Comparison of ENCODE assay signal across 27 mouse cellular contexts in genomic region chr3:116988221-116988620, GRCm38 (mm10). TPM values are rescaled to one million over a fixed set of nuclear protein-coding genes. Genes with fewer than 3 reads are reported as not detected.
DNase-seq lines count a peak whose midpoint lies in the region; ATAC-seq and TF ChIP-seq lines count a peak whose summit lies in the region.
"Had no signal": no experiment of that assay in that cellular context is flagged by ENCODE, and none has a peak within 500 bp of the region (broad histone marks: within the 10 kb centered on the region; RNA-seq: fewer than 3 reads in every experiment).

No protein-coding gene starts in this region.

- H3K4me1 ChIP-seq in forebrain, embryonic 14.5 days (ENCODE audit: control insufficient read depth, insufficient read depth, low read length): peaks cover 20% of the 10 kb centered on the region
- no peaks in the 10 kb centered on the region for H3K4me1 ChIP-seq in forebrain, embryonic 11.5 days (replicated peaks; ENCODE audit: control insufficient read depth, insufficient read depth, low read length)
- peaks cover 13% of the 10 kb centered on the region for H3K4me1 ChIP-seq in forebrain, embryonic 16.5 days (replicated peaks; ENCODE audit: control insufficient read depth, insufficient read depth, low read length)
- peaks cover 15% of the 10 kb centered on the region for H3K4me1 ChIP-seq in forebrain, embryonic 10.5 days

- H3K36me3 ChIP-seq in forebrain, embryonic 14.5 days (ENCODE audit: control insufficient read depth, insufficient read depth, low read length): no peaks in the 10 kb centered on the region
- H3K36me3 ChIP-seq in forebrain, embryonic 11.5 days (ENCODE audit: control insufficient read depth, insufficient read depth, low read length): no peaks in the 10 kb centered on the region
- no peaks in the 10 kb centered on the region for H3K36me3 ChIP-seq in forebrain, embryonic 16.5 days (ENCODE audit: control insufficient read depth, insufficient read depth)
- no peaks in the 10 kb centered on the region for H3K36me3 ChIP-seq in forebrain, embryonic 10.5 days (replicated peaks)
- H3K36me3 ChIP-seq: embryonic facial prominence, embryonic 13.5 days; embryonic facial prominence, embryonic 15.5 days had no signal

- peak; percentile 55 for ATAC-seq in forebrain, embryonic 14.5 days
- no peak for ATAC-seq in forebrain, embryonic 11.5 days (replicated peaks; ENCODE audit: low FRiP score)
- ATAC-seq in forebrain, embryonic 16.5 days: peak; percentile 27
- ATAC-seq in megakaryocyte, adult 5-6 weeks (ENCODE audit: poor library complexity, severe bottlenecking): no peak
- ATAC-seq: activated CD4-positive, CD25-positive, alpha-beta regulatory T cell, adult 4 months; Patski had no signal

- no peak overlapping the region for H3K9ac ChIP-seq in forebrain, embryonic 14.5 days (ENCODE audit: low read length)
- H3K9ac ChIP-seq in forebrain, embryonic 11.5 days (ENCODE audit: low read length): no peak overlapping the region
- no peak overlapping the region for H3K9ac ChIP-seq in forebrain, embryonic 16.5 days (replicated peaks; ENCODE audit: low read depth, low read length)
- H3K9ac ChIP-seq: embryonic facial prominence, embryonic 13.5 days; embryonic facial prominence, embryonic 15.5 days had no signal

- no peak overlapping the region for H3K4me3 ChIP-seq in forebrain, embryonic 14.5 days (ENCODE audit: low read depth, low read length)
- no peak overlapping the region for H3K4me3 ChIP-seq in forebrain, embryonic 11.5 days (ENCODE audit: low read depth, low read length)
- no peak overlapping the region for H3K4me3 ChIP-seq in forebrain, embryonic 16.5 days (replicated peaks; ENCODE audit: low read length)
- no peak overlapping the region for H3K4me3 ChIP-seq in forebrain, embryonic 10.5 days
- H3K4me3 ChIP-seq: embryonic facial prominence, embryonic 13.5 days; embryonic facial prominence, embryonic 15.5 days; erythroblast, embryonic 14.5 days had no signal

- no peak for TF ChIP-seq POLR2A in brain, embryonic 14.5 days (IDR thresholded peaks at IDR 0.05; ENCODE audit: borderline replicate concordance, extremely low read depth, insufficient read depth, insufficient read length, poor library complexity, severe bottlenecking)

- WGBS in forebrain, embryonic 14.5 days: 44% methylated on average over 3 of the region's 3 CpGs
- WGBS in forebrain, embryonic 11.5 days: 81% methylated on average over 3 of the region's 3 CpGs
- WGBS in forebrain, embryonic 16.5 days: 43% methylated on average over 3 of the region's 3 CpGs
- 88% methylated on average over 3 of the region's 3 CpGs for WGBS in forebrain, embryonic 10.5 days

- no peaks in the 10 kb centered on the region for H3K9me3 ChIP-seq in forebrain, embryonic 14.5 days (replicated peaks; ENCODE audit: control insufficient read depth, low read length)
- H3K9me3 ChIP-seq in forebrain, embryonic 11.5 days (ENCODE audit: control insufficient read depth, low read length): no peaks in the 10 kb centered on the region
- no peaks in the 10 kb centered on the region for H3K9me3 ChIP-seq in forebrain, embryonic 16.5 days (ENCODE audit: control insufficient read depth, low read length)
- no peaks in the 10 kb centered on the region for H3K9me3 ChIP-seq in forebrain, embryonic 10.5 days
- H3K9me3 ChIP-seq: embryonic facial prominence, embryonic 13.5 days; embryonic facial prominence, embryonic 15.5 days had no signal

- no peak overlapping the region for H3K4me2 ChIP-seq in forebrain, embryonic 14.5 days (ENCODE audit: low read length)
- H3K4me2 ChIP-seq in forebrain, embryonic 11.5 days (ENCODE audit: low read depth, low read length, severe bottlenecking): no peak overlapping the region
- no peak overlapping the region for H3K4me2 ChIP-seq in forebrain, embryonic 16.5 days (ENCODE audit: low read length)
- H3K4me2 ChIP-seq: embryonic facial prominence, embryonic 13.5 days; embryonic facial prominence, embryonic 15.5 days had no signal

- no peak for TF ChIP-seq CTCF in brain, embryonic 14.5 days (IDR thresholded peaks at IDR 0.05; ENCODE audit: borderline replicate concordance, extremely low read depth, insufficient read depth, insufficient read length)

- peak; percentile 76 for DNase-seq in forebrain, embryonic 14.5 days (ENCODE audit: low spot score)
- no peak for DNase-seq in forebrain, embryonic 11.5 days (ENCODE audit: low spot score)
- DNase-seq in forebrain, embryonic 10.5 days (ENCODE audit: extremely low spot score, low spot score): no peak
- peak; percentile 86 for DNase-seq in brain, embryonic 14.5 days (ENCODE audit: low read depth)
- DNase-seq: adrenal gland, adult 8-10 months; adrenal gland, postnatal 14 days; adrenal gland, postnatal 36 days; cerebellum, adult 11 months; cerebellum, adult 18-20 months; cerebellum, adult 8-10 months; cerebellum, adult 9-11 months; cerebellum, postnatal 14 days; cerebellum, postnatal 36 days; embryo, embryonic 11 days had no signal

- no peaks in the 10 kb centered on the region for H3K27me3 ChIP-seq in forebrain, embryonic 14.5 days (replicated peaks; ENCODE audit: control insufficient read depth, insufficient read depth, low read length)
- no peaks in the 10 kb centered on the region for H3K27me3 ChIP-seq in forebrain, embryonic 11.5 days (ENCODE audit: control insufficient read depth, insufficient read depth, low read length)
- no peaks in the 10 kb centered on the region for H3K27me3 ChIP-seq in forebrain, embryonic 16.5 days (replicated peaks; ENCODE audit: control insufficient read depth, insufficient read depth, low read length)
- H3K27me3 ChIP-seq in forebrain, embryonic 10.5 days (ENCODE audit: poor library complexity, severe bottlenecking): no peaks in the 10 kb centered on the region
- H3K27me3 ChIP-seq: embryonic facial prominence, embryonic 13.5 days; embryonic facial prominence, embryonic 15.5 days; Patski had no signal

- no peak overlapping the region for H3K27ac ChIP-seq in forebrain, embryonic 14.5 days (ENCODE audit: low read depth, low read length)
- H3K27ac ChIP-seq in forebrain, embryonic 11.5 days (ENCODE audit: low read depth, low read length): no peak overlapping the region
- H3K27ac ChIP-seq in forebrain, embryonic 16.5 days (ENCODE audit: low read length): no peak overlapping the region
- no peak overlapping the region for H3K27ac ChIP-seq in forebrain, embryonic 10.5 days
- H3K27ac ChIP-seq: embryonic facial prominence, embryonic 13.5 days; embryonic facial prominence, embryonic 15.5 days had no signal

RNA-seq across cellular contexts. Expression of gene Palmd, which starts 19.4 kb away (rescaled TPM):
- polyA plus RNA-seq in forebrain, embryonic 14.5 days (2014; fragmentation: Nextera tagmentation; extraction: Ambion mirVana): 15.9 and 17.3 TPM in 2 replicates
- 5.3 and 6.6 TPM in 2 replicates for polyA plus RNA-seq in forebrain, embryonic 11.5 days (2014; fragmentation: Nextera tagmentation; extraction: Ambion mirVana)
- polyA plus RNA-seq in forebrain, embryonic 16.5 days (2015; fragmentation: Nextera tagmentation; extraction: Ambion mirVana): 19.7 and 22.9 TPM in 2 replicates
- 1.0 and 1.7 TPM in 2 replicates for polyA plus RNA-seq in forebrain, embryonic 10.5 days (2016; fragmentation: Nextera tagmentation; extraction: Ambion mirVana)
- 6.0 and 7.9 TPM in 2 replicates for polyA plus RNA-seq in brain, embryonic 14.5 days (2012; rRNA removed)
- total RNA-seq in megakaryocyte, adult 5-6 weeks (2015): not detected in 2 replicates
- not detected in 2 replicates for total RNA-seq in megakaryocyte, adult 5-6 weeks (2017)
- total RNA-seq: common myeloid progenitor, adult 5-6 weeks; MEL had no signal
- polyA plus RNA-seq: activated CD4-positive, CD25-positive, alpha-beta regulatory T cell, adult 4 months; erythroblast, embryonic 14.5 days had no signal

RNA-seq across cellular contexts. Expression of gene 4930455H04Rik, which starts 20.2 kb away (rescaled TPM):
- not detected in 2 replicates for polyA plus RNA-seq in forebrain, embryonic 14.5 days (2014; fragmentation: Nextera tagmentation; extraction: Ambion mirVana)
- not detected in 2 replicates for polyA plus RNA-seq in forebrain, embryonic 11.5 days (2014; fragmentation: Nextera tagmentation; extraction: Ambion mirVana)
- polyA plus RNA-seq in forebrain, embryonic 16.5 days (2015; fragmentation: Nextera tagmentation; extraction: Ambion mirVana): not detected in 2 replicates
- polyA plus RNA-seq in forebrain, embryonic 10.5 days (2016; fragmentation: Nextera tagmentation; extraction: Ambion mirVana): not detected in 2 replicates
- polyA plus RNA-seq in brain, embryonic 14.5 days (2012; rRNA removed): not detected in 2 replicates
- total RNA-seq in megakaryocyte, adult 5-6 weeks (2015): not detected in 2 replicates
- total RNA-seq in megakaryocyte, adult 5-6 weeks (2017): not detected in 2 replicates
- total RNA-seq: adrenal gland, adult 8-10 months; adrenal gland, postnatal 14 days; common myeloid progenitor, adult 5-6 weeks; ES-E14; MEL had no signal
- polyA plus RNA-seq: activated CD4-positive, CD25-positive, alpha-beta regulatory T cell, adult 4 months; C2C12; embryonic facial prominence, embryonic 11.5 days; embryonic facial prominence, embryonic 13.5 days; embryonic facial prominence, embryonic 15.5 days; erythroblast, embryonic 14.5 days; frontal cortex, adult 2 months; Patski had no signal

Comparison
In these comparisons a context has a peak if more than half of its experiments do, and no peak if none do; other contexts are left out.
1. ATAC-seq: peak in forebrain, embryonic 14.5 days (single experiment) and forebrain, embryonic 16.5 days (single experiment); none in forebrain, embryonic 11.5 days (single experiment) and megakaryocyte, adult 5-6 weeks (single experiment).
2. DNase-seq: peak in forebrain, embryonic 14.5 days (single experiment) and brain, embryonic 14.5 days (single experiment); none in forebrain, embryonic 11.5 days (single experiment) and forebrain, embryonic 10.5 days (single experiment).